Mouse (Mus musculus) monocyte, adult 2 months (primary cell): Measurements from ENCODE around the gene Nagk.
"Not testable (repeated sequence)": the region's sequence is repeated elsewhere in the genome, so short reads cannot be mapped to it uniquely, and the experiment has no call there.

Experiments
- DNase-seq, 2 experiments: peaks; one replicate each; pipeline ENCODE4 v3.0.0; 2022; ENCODE audit warnings: low spot score in 2 of 2, low read depth in 1 of 2

Gene Nagk

DNA sequence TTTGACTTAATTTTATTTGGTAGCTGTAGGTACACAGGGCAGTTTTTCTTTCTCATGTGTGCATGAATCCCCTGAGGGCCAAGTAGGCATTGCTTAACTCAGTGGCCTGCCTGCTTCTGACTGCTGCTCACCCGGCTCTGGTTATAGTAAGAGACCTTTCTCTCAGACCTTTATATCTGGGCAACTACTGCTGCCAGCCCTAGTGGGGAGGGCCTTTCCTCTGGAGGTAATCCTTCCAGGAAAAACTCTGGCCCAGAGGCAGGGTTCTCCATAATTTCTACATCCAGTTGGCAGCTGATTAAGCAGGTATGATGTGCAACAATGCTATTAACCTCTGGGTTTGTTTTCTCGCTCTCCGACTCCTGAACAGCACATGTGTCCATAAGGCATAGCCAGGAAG is 8.1 kb downstream of the Nagk start:
- no peak for DNase-seq

GRCm38 (mm10) chr6:83815801-83816200 is 21.0 kb downstream of the Nagk start:
- DNase-seq, result no peak

- no peak for DNase-seq
Measured at GRCm38 (mm10) chr6:83818996-83819395, 24.2 kb downstream of the Nagk start.

GRCm38 (mm10) chr6:83820727-83821515 is 26.1 kb downstream of the Nagk start:
- DNase-seq, result no peak

DNA sequence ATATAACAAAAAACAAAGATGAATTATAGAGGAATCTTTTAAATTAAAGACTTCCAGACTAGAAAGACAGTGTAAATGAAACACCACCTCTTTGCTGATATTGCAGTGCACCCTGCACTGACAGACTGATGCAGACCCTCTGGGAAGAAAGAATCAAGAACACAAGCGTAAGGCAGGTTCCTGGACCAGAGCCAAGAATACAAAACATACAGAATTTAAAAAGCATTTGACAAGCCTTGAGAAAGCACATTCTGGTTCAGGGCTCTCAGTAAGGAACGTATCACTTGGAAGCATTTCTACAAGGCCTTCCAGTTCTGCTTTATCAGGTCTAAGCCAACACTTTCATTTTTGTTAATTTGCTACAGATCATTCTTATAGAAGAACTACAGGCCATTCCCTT is 27.1 kb downstream of the Nagk start:
- no peak for DNase-seq

DNA sequence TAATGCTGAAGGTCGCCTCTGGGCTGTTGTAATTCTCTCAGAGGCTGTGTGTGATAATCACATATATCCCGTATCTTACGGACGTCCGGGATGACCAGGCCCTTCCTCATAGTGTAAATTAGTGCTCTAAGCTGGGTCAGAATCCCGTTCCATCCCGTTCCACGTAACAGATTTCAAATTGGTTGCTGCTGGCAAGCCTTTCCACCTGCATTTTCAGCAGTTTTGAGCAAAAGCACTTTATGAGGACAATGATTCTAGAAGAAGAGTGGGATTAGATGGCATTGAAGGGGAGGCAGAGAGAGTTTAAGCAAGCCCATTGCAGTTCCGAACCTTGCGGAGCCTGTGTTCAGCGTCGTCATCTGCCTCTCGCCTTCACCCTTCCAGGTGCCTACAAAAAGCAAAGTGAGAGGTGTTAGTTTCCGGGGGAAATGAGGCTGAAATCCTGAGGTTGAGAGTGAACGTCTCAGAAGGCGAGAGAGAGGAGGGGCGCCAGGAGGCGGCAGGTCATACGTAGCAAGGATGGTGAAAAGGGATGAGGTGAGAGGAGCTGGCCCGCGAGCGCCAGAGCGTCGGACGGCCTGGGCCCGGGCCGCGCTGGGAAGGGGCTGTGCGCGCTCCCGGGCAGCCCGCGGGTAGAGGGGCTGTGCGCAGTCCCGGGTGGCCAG is 36.3 kb downstream of the Nagk start:
- DNase-seq, result no peak

GRCm38 (mm10) chr6:83831606-83832123 is 36.9 kb downstream of the Nagk start, which contains the start of gene Paip2b:
Paip2b (minus strand) TSS chr6:83831741.
- peak; percentile 94 to 96 for DNase-seq

- not testable (repeated sequence) for DNase-seq
Measured at GRCm38 (mm10) chr6:83832393-83832792, 37.6 kb downstream of the Nagk start.

DNA sequence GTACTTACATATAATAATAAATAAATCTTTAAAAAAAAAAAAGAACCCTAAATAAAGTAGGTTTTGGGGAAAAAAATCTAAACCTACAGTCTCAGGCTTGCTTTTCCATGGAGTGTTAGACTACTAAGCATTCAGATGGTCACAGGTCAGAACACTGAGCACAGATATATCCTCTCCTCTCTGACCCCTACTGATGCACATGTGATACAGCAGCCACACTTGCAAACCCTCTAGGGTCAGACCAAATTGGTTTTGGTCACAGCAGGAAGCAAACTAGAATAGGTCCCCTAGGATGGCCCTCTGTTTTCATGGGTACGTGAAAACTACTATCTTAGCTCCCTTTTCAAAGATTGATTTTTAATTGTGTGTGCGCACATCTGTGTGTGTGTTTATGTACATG is 42.0 kb downstream of the Nagk start:
- DNase-seq, result no peak

- no peak for DNase-seq
Measured at GRCm38 (mm10) chr6:83838046-83838445, 43.3 kb downstream of the Nagk start.

- DNase-seq, result no peak
Measured at GRCm38 (mm10) chr6:83840086-83840485, 45.3 kb downstream of the Nagk start.

DNA sequence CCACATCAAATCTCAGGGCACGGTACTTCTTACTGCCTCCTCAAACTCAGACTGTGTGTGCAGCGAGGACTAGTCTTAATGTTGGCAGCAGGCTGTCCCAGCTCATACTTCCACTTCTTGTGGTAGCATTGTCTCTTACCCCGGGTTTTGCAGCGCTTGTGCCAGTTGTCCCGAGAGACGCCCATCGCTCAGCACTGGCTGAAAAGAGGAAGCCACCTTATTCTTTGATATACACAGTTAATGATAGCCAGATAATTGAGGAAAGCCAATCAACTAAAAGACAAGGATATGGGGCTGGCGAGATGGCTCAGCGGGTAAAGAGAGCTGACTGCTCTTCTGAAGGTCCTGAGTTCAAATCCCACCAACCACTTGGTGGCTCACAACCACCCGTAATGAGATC is 50.1 kb downstream of the Nagk start:
- no peak for DNase-seq

DNA sequence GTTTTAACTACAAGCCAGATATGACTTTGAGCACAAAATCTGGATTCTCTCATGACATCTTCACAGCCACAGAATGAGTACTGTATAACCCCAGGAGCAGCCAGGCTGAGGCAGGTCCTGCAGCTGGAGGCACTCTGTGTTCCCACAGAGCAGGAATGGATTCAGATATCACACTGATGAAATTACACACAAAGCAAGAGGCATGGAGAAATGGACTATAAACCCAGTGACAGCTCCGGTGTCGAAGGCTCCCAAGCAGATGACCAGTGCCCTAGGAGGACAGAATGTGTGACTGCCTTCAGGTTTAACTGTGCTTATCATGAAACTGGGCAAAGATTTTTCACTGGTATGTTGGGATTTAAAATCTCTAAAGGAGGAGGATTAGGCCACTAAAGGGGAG is 51.4 kb downstream of the Nagk start:
- DNase-seq, result no peak

DNA sequence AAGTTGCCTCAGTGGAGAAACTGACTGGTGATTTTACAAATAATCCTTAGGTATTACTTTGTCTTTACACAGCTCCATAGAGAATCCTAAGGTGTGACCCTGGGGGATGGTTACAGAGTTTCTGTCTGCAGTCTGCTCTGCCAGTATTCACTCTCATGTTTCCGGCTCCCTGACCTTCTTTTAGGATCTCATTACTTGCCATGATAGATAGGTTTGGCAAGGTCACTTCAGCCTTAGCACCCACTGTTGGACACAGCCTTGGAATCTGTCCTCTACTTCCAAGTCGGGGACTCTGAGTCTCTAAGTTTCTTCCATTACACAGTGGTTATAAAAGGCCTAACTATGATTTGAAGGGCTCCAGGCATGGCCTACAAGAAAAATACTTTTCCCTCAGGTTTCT is 54.7 kb downstream of the Nagk start:
- no peak for DNase-seq
